Mouse (Mus musculus): ENCODE data around the gene Rgs3.

Gene Rgs3

DNA sequence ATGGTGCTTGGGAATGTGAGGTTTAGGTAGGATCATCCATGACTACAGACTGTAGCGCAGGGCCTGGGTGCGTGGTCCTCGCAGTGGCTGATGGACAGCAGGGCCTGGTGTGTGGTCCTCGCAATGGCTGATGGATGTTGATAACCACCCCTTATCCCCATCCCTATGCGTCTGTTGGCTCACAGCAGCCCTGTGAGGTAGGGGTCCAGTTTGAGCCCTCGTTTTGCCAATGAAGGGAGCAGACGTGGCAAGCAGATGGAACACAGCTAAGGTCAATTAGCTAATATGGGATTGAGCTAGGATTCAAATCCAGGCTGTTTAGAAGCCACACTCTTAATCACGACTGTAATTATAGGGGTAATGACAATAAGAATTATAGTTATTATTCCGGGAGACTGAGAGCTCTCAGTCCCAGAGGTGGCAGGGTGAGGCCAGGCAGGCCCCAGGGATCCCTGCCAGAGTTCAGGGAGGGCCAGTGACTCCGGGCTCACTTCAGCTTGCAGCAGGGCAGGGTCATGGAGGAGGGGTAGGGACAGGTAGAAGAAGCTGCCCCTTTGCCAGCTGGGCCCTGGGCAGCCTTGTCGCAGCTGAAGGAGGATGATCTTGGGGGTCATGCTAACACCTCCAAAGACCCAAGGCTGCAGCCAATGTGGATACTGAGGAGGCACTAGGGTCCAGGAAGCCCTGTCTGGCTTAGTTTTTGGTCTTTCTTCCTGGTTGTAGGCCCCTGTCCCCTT lies 135.2 kb downstream of the Rgs3 start:
- no peak for DNase-seq

DNA sequence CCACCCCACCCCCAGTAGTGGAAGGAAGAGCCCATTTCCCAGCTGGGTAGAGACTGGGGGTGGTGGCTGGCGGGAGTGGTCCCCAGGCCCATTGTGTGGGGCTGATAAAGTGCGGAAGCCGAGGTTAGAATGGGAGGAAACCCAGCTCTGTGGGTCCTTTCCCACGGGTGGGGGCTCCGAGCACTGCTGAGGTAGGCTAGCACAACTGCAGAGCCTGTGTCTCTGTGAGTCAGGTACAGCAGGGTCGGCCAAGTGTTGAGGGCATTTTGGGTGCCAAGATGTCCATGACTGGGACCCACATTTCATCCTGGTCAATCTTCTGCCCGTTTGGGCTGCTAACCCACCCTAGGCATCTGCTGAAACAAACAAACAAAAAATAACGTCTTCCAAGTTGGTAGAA lies 135.9 kb downstream of the Rgs3 start:
- no peak for DNase-seq

DNA sequence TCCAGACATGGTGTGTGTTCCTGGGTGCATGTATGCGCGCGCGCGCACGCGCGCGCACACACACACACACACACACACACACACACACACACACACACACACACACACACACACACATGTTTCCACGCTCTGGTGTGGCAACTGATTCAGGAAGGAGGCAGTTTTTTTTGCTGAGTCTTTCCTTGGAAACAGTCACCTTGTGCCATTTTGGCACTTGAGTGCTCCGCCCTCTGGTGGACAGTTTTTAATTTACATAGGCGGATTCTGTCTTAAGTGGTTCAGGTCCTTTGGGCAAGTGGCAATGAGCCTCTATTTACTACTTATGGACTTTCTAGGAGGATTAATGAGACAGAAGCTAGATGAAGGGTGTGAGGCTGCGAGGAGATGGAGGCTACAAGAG lies 136.3 kb downstream of the Rgs3 start:
- peak; percentile 49 for DNase-seq

DNA sequence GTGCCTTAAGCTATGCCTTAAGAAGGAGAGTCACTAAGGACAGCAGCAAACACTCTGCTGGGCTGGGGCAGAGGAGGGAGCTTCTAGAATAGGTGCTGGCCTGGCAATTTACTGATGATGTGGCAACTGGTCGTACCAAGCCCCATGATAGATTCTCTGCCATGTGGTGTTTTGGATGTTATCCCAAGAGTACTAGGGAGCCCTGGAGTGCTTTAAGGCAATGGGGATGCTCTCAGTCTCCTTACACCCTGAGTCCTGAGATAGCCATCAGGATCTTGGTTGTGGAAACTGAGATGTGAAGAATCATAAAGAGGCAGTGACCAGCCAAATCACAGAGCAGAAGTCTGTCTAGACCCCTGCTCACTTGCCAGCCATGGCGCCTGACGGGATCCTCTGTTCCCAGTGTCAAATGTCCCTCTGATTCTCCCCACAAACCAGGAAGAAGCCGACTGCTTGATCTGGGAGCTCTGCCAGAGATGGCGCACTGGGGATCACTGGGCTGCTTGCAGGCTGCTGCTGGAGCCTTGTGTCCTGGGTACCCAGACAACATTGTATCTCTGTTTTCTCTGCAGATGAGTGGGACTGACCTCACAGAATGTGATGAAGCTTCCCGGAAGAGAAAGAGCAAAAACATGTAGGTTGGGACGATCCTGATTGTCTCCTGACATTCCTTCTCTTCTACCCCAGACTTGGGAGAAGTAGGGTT lies 137.2 kb downstream of the Rgs3 start:
- DNase-seq = peak; percentile 74

DNA sequence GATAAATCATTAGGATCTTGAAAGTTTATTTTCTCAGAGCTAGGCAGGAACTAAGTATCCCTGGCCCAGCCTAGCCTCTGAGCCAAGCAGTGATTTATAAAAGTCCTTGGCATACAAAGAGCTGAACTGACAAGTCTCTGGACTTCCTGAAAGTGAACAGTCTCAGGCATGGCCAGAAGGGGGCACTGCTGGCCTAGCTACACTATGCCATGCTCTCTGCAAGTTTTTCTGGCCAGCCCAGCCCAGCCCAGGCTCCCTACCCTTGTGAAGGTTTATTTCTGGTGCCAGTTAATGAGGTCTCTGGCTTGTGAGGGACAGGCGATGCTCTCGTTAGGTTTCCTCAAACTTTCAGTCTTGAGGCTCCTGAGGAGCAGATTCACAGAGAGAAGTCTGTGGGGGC lies 137.8 kb downstream of the Rgs3 start:
- peak; percentile 86 for DNase-seq

DNA sequence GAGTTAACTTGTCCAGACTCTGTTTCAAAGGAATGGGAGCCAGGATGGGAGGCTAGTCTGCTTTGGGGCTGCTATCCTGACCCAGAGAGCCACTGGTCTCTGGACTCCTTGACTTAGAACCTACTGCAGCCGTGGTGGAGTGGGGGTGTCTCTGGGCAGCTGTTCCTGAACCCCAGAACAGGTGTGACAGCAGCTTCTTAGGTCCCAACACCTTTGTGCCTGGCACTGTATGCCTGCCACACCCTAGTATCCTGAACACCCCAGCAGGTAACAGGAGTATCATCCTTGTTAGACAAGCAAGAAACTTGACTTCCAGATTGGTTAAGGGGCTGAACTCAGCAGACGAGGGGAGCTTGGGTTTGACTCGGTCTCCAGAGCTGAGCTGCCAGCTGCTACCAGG lies 138.9 kb downstream of the Rgs3 start:
- no peak for DNase-seq

DNA sequence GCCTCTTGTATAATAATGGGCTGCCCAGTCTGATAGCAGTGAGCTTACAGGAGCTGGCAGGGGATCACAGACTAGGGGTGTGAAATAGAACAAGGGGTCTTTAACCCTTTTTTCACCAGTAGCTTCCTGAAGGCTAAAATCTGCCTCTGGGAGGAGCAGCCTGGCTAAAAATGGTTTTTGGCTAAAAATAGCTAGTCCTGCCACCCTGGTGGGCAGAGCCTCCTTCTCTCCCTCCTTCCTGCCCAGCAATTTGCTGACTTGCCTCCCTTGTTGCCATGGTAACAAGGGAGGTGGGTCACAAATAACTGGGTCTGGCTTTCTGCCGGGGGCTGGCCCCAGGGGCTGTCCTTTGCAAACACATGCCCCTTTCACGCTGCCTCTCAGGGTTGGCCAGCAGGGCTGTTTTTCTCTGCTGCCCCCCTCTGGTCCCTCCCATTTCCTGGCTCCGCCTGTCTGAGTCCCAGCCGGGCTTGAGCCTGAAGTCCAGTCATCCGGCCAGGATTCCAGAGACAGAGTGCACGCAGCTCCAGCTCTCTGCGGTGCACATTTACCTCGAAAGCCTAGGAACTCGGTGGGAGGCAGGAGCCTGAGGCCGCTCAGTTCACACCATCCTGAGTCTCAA lies 139.7 kb downstream of the Rgs3 start:
- peak; percentile 97 for DNase-seq

DNA sequence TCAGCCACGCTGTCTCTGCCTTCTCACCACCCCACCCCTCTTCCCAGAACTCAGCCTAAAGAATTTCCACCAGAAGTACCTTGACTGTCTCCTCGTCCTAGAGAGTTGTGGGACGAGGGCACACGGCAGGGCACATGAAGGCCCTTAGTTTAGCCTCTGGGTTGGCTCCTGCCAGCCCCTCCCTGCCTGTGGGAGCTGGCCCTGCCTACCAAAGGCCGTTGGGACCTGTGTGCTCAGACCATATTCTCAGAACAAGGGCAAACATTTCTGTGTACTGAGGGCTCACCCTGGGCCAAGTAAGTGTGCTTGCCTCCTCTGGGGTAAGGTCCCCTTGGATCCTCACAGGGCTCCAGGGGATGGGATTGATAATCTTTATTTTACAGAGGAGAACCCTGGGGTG lies 140.8 kb downstream of the Rgs3 start:
- DNase-seq = no peak

DNA sequence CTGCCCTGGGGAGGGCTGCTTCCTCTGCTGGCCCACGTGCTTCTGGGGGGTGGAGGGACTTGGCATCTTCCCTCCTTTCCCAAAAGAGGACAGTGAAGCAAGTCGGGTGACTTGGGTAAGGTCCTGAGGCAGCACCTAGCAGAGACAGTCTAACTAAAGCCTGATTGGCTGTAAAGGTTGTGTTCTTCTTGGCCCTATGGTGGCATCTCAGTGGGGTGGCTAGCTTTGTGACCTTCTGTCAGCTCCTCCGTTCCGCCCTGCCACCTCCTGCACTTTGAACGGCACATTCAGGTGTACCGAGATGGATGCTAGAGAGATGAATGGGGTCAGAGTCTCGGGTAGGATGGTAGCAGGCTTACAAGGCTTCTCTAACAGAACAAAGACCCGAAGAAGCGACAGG lies 143.5 kb downstream of the Rgs3 start:
- no peak for DNase-seq

DNA sequence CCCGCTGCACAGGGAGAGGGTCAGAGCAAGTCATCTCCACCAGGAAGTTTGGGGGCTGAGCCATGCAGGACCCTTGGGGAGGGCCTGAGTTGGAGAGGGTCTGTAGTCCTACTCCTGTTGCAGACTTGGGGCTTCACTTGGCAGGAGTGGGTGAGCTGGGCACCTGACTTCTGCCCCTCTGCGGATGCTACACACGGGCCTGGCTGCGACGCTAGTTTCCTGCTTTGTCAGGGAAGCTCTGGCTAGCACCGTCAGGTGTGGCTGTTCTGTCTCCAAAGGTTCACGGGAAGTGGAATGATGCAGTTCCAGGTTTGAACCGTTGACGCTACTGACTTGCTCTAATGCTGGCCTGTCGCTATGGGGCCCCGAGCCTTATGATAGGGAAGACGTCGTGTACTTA lies 144.6 kb downstream of the Rgs3 start:
- DNase-seq = no peak

DNA sequence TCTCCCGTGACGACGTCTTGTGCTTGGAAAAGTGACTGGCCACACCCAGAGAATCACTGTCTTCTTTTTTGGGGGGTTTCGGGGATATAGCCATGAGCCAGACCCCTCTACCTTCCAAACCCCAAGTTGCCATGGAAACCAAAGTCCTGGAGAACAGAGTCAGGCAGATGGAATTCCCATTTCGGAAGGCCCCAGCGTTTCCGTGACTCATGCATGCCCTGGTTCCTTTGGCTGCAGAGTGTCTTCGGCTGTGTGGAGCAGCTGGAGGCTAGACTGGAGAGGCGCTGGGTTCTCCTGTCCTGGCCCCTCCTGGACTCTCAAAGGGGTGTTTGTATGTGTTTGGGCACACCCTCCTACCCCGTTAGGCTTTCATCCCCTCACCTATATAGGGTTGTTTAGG lies 145.4 kb downstream of the Rgs3 start:
- DNase-seq = no peak

DNA sequence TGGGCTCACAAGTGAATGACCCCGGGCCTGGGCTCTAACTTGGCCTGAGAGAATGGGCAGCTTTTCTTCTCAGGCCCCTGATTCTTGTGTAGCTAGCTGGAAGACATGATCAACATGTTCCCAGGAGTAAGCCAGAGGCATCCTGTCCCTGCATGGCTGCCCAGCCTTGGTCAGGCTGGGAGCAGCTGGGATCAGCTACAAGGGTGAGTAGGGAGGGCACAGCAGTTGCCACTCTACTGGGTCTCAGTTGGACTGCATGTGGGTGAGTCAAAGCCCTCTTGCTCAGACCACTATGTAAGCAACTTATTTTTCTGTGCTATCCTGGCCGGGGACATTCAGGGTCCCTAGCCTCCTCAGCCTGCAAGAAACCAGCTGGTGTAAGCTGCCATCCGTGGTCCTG lies 146.1 kb downstream of the Rgs3 start:
- no peak for DNase-seq

DNA sequence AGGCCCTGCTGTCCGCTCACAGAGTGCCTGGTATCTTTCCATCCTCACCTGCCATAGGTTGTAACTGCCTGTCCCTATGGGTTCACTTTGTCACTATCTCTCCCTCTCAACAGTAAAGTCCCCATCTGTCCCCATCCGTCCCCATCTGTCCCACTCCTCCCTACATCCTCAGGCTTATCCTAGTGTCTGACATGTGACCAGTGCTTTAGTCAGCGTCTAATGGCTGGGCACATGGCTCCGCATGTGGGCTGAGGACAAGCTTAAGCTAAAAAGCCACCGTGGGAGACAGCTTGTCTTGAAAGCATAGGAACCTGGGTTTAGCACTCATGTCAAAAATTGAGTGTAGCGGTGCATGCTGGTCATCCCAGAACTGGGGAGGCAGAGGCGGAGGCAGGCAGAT lies 148.4 kb downstream of the Rgs3 start:
- DNase-seq = no peak

DNA sequence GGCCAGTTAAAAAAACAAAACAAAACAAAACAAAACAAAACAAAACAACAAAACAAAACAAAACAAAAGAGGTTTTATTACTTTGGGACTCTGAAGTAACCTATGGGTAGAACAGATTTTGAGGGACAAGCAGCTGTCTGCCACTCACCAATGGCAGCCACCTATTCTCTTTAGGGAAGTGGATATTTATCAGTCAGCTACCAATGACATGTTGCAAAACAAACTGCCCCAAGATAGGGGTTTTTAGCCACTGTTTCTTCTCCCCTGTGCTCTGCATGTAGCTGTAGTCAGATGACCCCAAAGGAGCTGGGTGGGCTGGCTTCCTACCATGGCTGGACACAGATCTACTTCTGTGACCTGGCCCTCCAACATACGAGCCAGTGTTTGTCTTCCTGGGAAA lies 149.3 kb downstream of the Rgs3 start:
- no peak for DNase-seq

DNA sequence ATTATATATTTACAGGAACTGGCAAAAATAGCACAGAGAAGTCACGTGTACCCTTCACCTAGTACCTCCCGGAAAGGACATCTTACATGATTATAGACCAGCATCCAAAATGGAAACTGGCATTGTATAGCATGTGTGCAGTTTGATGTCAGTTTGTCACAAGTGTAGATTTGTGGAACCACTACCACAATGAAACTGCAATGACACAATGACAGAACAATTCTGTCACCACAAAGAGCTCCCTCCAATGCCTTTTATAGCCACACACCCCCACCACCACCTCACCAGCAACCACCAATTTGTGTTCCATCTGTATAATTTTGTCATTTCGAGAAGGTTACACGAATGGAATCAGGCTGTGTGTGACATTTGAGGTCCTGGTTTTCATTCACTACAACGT lies 149.8 kb downstream of the Rgs3 start:
- no peak for DNase-seq

DNA sequence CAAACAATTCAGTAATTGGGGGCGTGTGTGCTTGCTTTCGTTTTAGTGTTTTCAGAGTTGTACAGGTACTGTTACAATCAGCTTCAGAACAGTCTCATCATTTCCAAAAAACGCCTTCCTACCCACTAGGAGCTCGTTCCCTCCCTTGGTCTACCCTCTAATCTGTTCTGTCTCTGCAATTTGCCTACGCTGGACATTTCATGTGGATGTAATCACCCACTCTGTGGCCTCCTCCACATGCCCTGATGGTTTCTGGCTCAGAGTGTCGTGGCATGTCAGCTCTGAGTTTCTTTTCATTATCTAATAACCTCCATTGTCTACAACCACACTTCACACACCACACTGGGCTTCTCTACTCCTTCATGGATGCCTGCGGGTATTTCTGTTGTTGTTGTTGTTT lies 151.5 kb downstream of the Rgs3 start:
- no peak for DNase-seq

DNA sequence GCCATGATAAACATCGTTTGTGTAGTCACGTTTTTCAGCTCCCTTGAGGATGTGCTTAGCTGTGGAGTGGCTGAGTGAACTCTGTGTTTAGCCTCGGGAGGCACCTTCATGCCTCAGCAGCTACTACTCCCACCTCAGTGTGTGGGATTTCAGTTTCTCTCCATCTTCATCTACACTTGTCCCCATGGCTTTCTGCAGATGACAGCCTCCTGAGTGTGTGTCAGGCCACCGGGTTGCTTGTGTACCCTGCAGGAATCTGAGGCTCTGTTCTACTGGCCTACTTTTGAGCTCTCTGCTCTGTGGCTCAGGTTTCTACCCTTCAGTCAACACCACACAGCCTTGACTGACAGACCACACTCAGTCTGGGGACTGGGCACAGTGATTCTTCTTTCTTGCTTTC lies 151.9 kb downstream of the Rgs3 start:
- no peak for DNase-seq

DNA sequence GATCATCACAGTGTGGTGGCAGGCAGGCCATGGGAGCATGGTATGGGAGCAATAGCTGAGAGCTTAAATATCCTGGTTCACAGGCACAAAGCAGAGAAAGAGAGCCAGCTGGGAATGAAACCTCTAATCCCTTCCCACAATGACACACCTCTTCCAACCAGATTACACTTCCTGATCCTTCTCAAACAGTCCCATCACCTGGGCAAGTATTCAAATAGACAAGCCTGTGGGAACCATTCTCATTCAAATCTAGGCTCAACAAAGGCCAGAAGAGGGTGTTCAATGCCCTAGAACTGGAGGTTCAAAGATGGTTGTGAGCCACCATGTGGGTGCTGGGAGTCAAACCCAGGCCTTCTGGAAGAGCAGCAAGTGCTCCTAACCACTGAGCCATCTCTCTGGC lies 161.2 kb downstream of the Rgs3 start:
- no peak for DNase-seq

DNA sequence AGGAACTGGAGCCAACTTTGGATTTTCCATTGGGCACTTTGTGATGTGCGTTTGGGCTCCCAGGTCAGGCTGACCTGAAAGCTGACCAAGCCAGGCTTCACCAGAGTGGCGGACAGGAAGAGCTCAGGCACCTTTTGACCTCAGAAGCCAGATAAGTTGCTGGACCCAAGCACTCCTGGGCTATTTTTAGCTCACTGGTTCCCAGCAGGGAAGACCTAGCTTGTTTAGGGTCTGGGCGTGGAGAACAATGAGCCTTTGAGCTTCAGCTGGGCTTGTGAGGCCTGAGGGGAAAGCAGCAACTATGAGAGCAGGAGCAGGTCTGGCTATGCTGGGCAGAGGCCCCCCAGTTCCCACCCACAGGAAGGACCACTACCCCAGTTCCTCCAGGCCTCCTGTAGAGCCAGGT lies 162.4 kb downstream of the Rgs3 start:
- no peak for DNase-seq

DNA sequence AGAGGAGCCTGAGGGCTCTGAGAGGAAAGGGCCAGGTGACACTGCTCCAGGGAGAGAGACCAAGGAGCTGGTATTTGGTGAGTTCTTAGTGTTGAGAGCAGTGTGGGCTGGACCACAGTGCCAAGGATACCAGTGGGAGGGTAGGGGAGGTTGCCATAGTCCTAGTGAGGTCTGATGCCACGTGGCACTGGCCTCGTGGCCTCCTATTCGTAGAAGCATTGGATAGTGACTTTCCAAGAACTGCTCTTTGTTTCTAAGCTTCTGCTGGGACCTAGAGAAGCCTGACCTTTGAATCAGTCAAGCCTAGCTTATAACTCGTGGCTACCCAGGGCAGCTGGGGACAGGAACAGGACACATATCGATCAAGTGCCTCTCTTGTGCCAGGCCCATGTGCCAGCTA lies 164.1 kb downstream of the Rgs3 start:
- no peak for DNase-seq

DNA sequence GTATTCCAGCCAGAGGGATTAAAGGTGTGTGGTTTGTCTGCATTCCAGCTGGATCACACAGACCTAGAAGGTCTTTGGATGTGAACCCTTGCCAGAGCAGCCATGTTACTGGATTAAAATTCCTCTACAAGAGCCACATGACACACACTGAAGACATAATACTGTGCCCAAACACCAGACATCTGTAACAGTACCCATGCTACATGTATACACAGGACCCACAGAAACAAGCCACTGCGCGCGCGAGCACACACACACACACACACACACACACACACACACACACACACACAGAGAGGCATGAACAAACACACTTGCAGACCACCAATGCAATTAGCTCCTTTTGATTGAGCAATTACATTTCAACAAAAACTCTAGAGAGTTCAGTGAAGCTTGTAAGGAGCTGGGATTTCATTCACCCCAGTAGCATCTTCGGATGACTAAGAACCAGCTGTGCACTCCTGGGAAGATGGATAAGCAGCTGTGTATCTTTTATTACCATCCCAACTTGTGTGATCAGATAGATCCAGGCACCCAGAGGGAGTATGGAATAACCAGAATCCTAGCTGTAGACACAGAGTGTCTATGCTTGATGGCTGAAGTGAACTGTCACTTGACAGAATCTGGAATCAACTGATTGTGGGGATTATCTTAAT lies 166.8 kb downstream of the Rgs3 start:
- no peak for DNase-seq

DNA sequence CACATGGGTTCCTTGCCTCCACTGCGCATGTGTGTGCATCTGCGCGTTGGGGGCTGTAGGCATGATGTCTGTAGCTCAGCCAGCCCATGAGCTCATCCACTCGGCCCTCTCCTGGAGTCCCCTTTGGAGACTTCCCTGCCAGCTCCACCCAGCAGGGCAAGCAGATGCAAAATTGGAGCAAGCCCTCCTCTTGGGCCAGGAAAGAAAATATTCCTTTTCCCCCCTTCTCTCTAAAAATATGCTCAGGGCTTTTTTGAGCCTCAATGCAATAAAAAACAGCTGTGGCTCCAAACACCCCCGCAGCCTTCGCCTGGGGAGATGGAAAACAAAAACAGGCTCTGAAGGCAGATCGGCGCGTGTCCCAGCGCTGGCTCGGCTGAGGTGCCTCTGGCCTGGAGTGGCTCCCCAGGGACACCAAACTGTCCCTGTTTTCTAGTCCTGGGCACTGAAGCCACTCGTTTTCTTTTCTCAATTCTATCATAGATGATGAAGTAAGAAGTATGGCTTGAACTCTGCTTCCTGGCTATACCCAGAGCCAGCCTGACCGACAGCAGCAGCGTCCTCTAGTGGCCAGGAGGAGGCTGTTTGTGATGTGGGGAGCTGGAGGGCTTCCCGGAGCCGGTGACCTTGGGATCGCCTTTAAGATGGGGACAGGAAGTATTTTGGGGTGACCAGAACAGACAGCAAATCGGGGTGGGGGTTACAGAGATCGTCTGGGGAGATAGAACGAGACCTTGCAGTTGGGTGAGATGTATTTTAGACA lies 168.1 kb downstream of the Rgs3 start:
- no peak for DNase-seq

DNA sequence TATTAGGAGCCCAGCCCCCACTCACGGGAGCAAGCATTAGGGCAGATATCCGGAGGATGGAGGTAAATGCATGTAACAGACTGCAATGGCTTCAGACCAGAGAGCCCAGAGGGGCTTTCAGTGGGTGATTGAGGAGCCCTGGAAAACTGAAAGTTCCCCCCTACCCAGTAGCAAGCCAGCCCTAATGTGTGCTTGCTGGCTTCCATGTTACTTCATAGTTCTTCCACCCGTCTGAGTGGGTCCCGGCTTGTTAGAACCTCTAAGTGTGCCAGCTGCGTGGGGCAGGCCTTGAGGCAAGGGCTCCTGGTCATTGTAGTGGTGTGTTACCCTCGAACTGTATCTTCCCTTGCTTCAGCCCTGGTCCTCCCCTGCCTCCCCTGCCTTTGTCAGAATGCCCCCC lies 168.8 kb downstream of the Rgs3 start:
- no peak for DNase-seq
